Mouse (Mus musculus) lung, adult 2 months (tissue): ENCODE data around the gene Hoxc5. TPM values are rescaled to one million over a fixed set of nuclear protein-coding genes. Genes with fewer than 3 reads are reported as not detected.

Experiments
- DNase-seq: peaks from one replicate; pipeline ENCODE4 v3.0.0; 2022
- H3K4me1 ChIP-seq: fragments of 200-500 bp; 2 replicates; pipeline ENCODE4 v1.6.1; 2011; ENCODE audit warnings: low read length; ENCODE audit not compliant: control insufficient read depth, insufficient read depth
- H3K4me3 ChIP-seq: fragments of 200-500 bp; replicated peaks from 2 replicates; pipeline ENCODE3; 2011; ENCODE audit warnings: low read depth, mild to moderate bottlenecking, control low read depth, low read length; ENCODE audit errors: extremely low read depth
- CTCF ChIP-seq: fragments of 200-500 bp; IDR thresholded peaks from 2 replicates; pipeline ENCODE4 v1.5.1; 2011; ENCODE audit warnings: mild to moderate bottlenecking, low read length, control low read depth; ENCODE audit not compliant: insufficient read depth
- POLR2A ChIP-seq: fragments of 200-500 bp; IDR thresholded peaks from 2 replicates; pipeline ENCODE4 v1.6.1; 2011; ENCODE audit warnings: low read depth, mild to moderate bottlenecking, control low read depth, low read length, borderline replicate concordance; ENCODE audit errors: extremely low read depth
- WGBS: fragments of 180-500 bp; shearing (Covaris S2); methylation state at CpG from one replicate; pipeline ENCODE4 v1.1.7; 2018; 5-methylcytosine and 5-hydroxymethylcytosine counted together
- polyA plus RNA-seq: library from polyadenylated mRNA; depleted of rRNA; stranded (reverse); fragments of >200 nt; gene quantifications from 2 replicates; pipeline ENCODE4 v1.2.3, GENCODE M21; 2012

The Hoxc5 gene
- polyA plus RNA-seq, 1 experiment = 1.6 TPM

- no peak overlapping the region for H3K4me3 ChIP-seq
- 8% methylated on average over 30 of the region's 30 CpGs for WGBS
- TF ChIP-seq POLR2A (no peak), CTCF (0 out of 2 replicates have a peak, but pooled peaks have one; percentile 16)
- DNase-seq = no peak
- 0 out of 2 replicates have a peak, but pooled peaks cover 2% of the 10 kb centered on the region for H3K4me1 ChIP-seq
Observed at GRCm38 (mm10) chr15:102965892-102966775, 1.1 kb upstream of the Hoxc5 start.

DNA sequence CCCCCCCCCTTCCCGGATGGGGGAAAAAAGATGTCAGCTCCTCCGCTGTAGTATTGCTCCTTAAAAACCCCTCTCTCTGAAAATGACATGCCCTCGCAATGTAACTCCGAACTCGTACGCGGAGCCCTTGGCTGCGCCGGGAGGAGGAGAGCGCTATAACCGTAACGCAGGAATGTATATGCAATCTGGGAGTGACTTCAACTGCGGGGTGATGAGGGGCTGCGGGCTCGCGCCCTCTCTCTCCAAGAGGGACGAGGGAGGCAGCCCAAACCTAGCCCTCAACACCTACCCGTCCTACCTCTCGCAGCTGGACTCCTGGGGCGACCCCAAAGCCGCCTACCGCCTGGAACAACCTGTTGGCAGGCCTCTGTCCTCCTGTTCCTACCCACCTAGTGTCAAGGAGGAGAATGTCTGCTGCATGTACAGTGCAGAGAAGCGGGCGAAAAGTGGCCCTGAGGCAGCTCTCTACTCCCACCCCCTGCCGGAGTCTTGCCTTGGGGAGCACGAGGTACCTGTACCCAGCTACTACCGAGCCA lies 399 bp upstream of the Hoxc5 start, which contains the start of gene Hoxc10:
Gene Hoxc10, plus strand, starts transcription at position 21 of the 536 bp plus-strand sequence.
- WGBS = 4% methylated on average over 27 of the region's 27 CpGs
- H3K4me1 ChIP-seq = 0 out of 2 replicates have a peak, but pooled peaks cover 2% of the 10 kb centered on the region
- no peak within 1 kb of the TSS for H3K4me3 ChIP-seq
- no peak for TF ChIP-seq POLR2A
- no peak for TF ChIP-seq CTCF
- no peak for DNase-seq

DNA sequence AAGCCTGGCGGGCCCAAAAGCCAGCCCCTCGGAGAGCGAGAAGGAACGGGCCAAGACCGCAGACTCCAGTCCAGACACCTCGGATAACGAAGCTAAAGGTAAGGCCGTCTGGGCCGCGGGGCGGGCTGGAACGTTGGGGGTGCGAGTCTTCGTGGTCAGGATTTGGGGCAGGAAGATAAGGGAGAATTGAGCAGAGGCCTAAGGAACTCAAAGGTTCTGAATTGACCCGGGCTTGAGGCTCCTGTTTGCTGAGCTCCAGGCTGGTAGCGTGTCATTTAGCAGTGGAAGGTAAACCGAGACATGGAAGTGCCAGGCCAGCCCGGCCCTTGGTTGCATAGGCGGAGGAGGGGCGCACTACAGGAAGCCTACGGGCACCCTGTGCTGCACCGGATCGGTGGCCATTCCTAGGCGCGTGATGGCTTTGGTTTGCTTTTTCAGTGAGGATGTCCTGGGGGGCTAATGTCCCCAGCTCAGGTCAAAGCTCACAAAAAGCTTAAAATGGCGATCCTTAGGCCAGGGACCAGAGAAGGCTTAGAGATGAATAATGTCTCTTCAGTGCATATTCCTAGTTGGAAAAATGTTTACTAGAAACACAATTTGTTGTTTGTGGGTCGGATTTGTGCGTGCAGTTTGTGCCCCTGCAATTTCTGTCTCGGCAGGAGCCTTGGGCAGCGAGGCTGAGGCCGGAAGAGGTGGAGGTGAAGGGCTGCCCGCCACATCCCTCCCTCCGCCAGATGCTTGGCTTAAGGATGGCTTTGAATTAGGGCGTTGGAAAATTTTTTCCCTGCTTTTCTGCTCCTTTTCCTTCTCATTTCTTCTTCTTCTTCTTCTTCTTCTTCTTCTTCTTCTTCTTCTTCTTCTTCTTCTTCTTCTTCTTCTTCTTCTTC lies 511 bp downstream of the Hoxc5 start:
- no peak for TF ChIP-seq CTCF
- TF ChIP-seq POLR2A = no peak
- 6% methylated on average over 34 of the region's 34 CpGs for WGBS
- no peak overlapping the region for H3K4me3 ChIP-seq
- 0 out of 2 replicates have a peak, but pooled peaks cover 2% of the 10 kb centered on the region for H3K4me1 ChIP-seq
- DNase-seq = no peak

DNA sequence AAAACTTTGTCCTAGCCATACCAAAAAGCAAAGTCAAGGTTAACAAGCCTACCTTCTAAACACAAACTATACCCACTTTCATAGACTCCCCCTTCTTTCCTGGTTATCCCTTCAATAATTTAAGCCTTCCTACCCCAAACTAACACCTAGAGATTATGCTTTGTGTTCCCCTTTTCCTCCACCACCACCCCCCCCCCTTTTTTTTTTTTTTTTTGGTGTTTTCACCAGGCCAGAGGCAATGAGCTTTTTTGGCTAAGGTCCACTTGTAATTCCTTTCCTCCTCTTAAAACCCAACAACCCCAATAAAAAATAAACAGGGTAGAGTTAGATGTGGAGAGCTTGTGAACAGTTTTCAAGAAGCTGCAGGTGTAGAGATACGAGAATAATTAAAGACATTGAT lies 2.1 kb downstream of the Hoxc5 start:
- no peak for DNase-seq

GRCm38 (mm10) chr15:102970740-102971139 lies 3.5 kb downstream of the Hoxc5 start:
- Histone ChIP-seq H3K4me3 (no peak overlapping the region), H3K4me1 (no peaks in the 10 kb centered on the region)
- TF ChIP-seq CTCF = no peak
- WGBS = 3% methylated on average over 12 of the region's 12 CpGs
- no peak for DNase-seq

More for the DNA sequence above, 2.1 kb downstream of the Hoxc5 start:
- TF ChIP-seq POLR2A (no peak), CTCF (no peak)
- Histone ChIP-seq H3K4me1 (no peaks in the 10 kb centered on the region), H3K4me3 (no peak overlapping the region)
- 32% methylated on average over 1 of the region's 1 CpGs for WGBS

GRCm38 (mm10) chr15:102972254-102972653 lies 5.0 kb downstream of the Hoxc5 start:
- WGBS = 2% methylated on average over 21 of the region's 21 CpGs
- no peak for TF ChIP-seq POLR2A
- no peak for TF ChIP-seq CTCF
- no peak for DNase-seq

DNA sequence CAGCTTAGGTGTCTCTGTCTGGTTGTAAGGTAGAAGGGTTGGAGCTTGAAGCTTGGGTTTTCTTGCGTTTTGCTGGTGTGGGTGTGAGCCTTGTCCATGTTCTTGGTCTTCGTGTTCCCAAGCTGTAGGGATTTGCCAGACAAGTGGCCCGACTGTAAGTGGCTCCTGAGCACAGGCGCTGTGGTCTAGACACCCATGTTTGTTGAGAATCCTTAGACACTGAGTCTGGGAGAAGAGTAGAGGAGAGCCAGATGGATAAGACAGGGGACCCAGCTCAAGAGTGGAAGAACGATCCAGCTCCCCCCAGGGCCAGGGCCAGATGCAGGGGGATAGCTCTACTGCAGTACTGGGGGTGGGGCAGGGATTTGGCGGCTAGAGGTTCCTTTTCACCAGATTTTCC lies 5.5 kb downstream of the Hoxc5 start:
- TF ChIP-seq CTCF = no peak
- no peak for TF ChIP-seq POLR2A
- WGBS = 3% methylated on average over 6 of the region's 6 CpGs
- peaks cover 7% of the 10 kb centered on the region; the same call in 1 of the 2 replicates for H3K4me1 ChIP-seq
- DNase-seq = no peak
- no peak overlapping the region for H3K4me3 ChIP-seq

More at GRCm38 (mm10) chr15:102972254-102972653, 5.0 kb downstream of the Hoxc5 start:
- Histone ChIP-seq H3K4me3 (no peak overlapping the region), H3K4me1 (peaks cover 4% of the 10 kb centered on the region; the same call in 1 of the 2 replicates)

GRCm38 (mm10) chr15:102975034-102975433 lies 7.8 kb downstream of the Hoxc5 start:
- 12% methylated on average over 7 of the region's 7 CpGs for WGBS
- Histone ChIP-seq H3K4me1 (peaks cover 7% of the 10 kb centered on the region; the same call in 1 of the 2 replicates), H3K4me3 (no peak overlapping the region)
- no peak for DNase-seq
- TF ChIP-seq POLR2A (no peak), CTCF (no peak)

GRCm38 (mm10) chr15:102975688-102976111 lies 8.5 kb downstream of the Hoxc5 start:
- DNase-seq = peak; percentile 2
- WGBS = 5% methylated on average over 21 of the region's 21 CpGs
- peaks cover 7% of the 10 kb centered on the region; the same call in 1 of the 2 replicates for H3K4me1 ChIP-seq
- no peak for TF ChIP-seq CTCF
- no peak for TF ChIP-seq POLR2A
- no peak overlapping the region for H3K4me3 ChIP-seq
